In genomic region chr1:166138136-166138535, GRCm38 (mm10) we compare ENCODE assay signal across 11 mouse cellular contexts. TPM values are rescaled to one million over a fixed set of nuclear protein-coding genes. Genes with fewer than 3 reads are reported as not detected.
A peak's percentile ranks its signal among the peaks of the same experiment; 100 is the strongest.
DNase-seq lines count a peak whose midpoint lies in the region; ATAC-seq and TF ChIP-seq lines count a peak whose summit lies in the region.
"Had no signal": no experiment of that assay in that cellular context is flagged by ENCODE, and none has a peak within 500 bp of the region (broad histone marks: within the 10 kb centered on the region; RNA-seq: fewer than 3 reads in every experiment).

No protein-coding gene starts in this region.

- ATAC-seq in neural tube, embryonic 14.5 days (ENCODE audit: low read depth), result no peak
- ATAC-seq in neural tube, embryonic 15.5 days (ENCODE audit: low FRiP score), result no peak
- ATAC-seq in heart, embryonic 13.5 days (ENCODE audit: extremely low read depth, insufficient number of reproducible peaks, low FRiP score, low TSS enrichment), result no peak
- ATAC-seq in liver, embryonic 12.5 days, result 0 out of 2 replicates have a peak, but pooled peaks have one; percentile 11

- peak overlapping the region; percentile 22; the same call in 1 of the 2 replicates for H3K27ac ChIP-seq in neural tube, embryonic 14.5 days (ENCODE audit: low read depth, low read length)
- H3K27ac ChIP-seq in neural tube, embryonic 15.5 days (replicated peaks), result no peak overlapping the region
- no peak overlapping the region for H3K27ac ChIP-seq in heart, embryonic 13.5 days (replicated peaks)
- no peak overlapping the region for H3K27ac ChIP-seq in liver, embryonic 12.5 days
- no peak overlapping the region for H3K27ac ChIP-seq in thymus, adult 2 months (ENCODE audit: control insufficient read depth, insufficient read depth, low read length)
- H3K27ac ChIP-seq: liver, embryonic 14.5 days had no signal

- no peak for TF ChIP-seq POLR2A in thymus, adult 2 months (IDR thresholded peaks at IDR 0.05; ENCODE audit: control insufficient read depth, extremely low read depth, insufficient read depth, low read length, poor library complexity)

- H3K9ac ChIP-seq in neural tube, embryonic 14.5 days (replicated peaks; ENCODE audit: low read depth, low read length), result no peak overlapping the region
- H3K9ac ChIP-seq in neural tube, embryonic 15.5 days (replicated peaks), result no peak overlapping the region
- peak overlapping the region; percentile 45; the same call in 1 of the 2 replicates for H3K9ac ChIP-seq in heart, embryonic 13.5 days
- H3K9ac ChIP-seq in liver, embryonic 12.5 days, result no peak overlapping the region
- H3K9ac ChIP-seq: liver, embryonic 14.5 days had no signal

- no peak overlapping the region for H3K4me3 ChIP-seq in neural tube, embryonic 14.5 days (ENCODE audit: low read depth, low read length)
- H3K4me3 ChIP-seq in neural tube, embryonic 15.5 days (replicated peaks), result no peak overlapping the region
- H3K4me3 ChIP-seq in heart, embryonic 13.5 days, result no peak overlapping the region
- H3K4me3 ChIP-seq in liver, embryonic 12.5 days, result no peak overlapping the region
- H3K4me3 ChIP-seq in thymus, adult 2 months (ENCODE audit: control insufficient read depth, insufficient read depth, low read length), result no peak overlapping the region

- intact Hi-C loops in left cerebral cortex, postnatal 4 days (cut with DNase I), result no loop called here

- TF ChIP-seq CTCF in thymus, adult 2 months (IDR thresholded peaks at IDR 0.05; ENCODE audit: borderline replicate concordance, control insufficient read depth, extremely low read depth, insufficient read depth, low read length, poor library complexity), result no peak

- peak; percentile 65 to 76 for DNase-seq in natural killer cell, adult 2 months (ENCODE audit: low spot score in 2 of 2)
- no peak for DNase-seq in thymus, adult 2 months
- DNase-seq in left cerebral cortex, postnatal 4 days, result no peak
- DNase-seq in neural tube, embryonic 10.5 days (ENCODE audit: extremely low spot score, low spot score), result no peak
- DNase-seq: gastrocnemius, postnatal 14 days had no signal

- H3K4me2 ChIP-seq in neural tube, embryonic 14.5 days (ENCODE audit: low read depth, low read length), result no peak overlapping the region
- H3K4me2 ChIP-seq in neural tube, embryonic 15.5 days, result no peak overlapping the region
- 0 out of 2 replicates have a peak overlapping the region, but pooled peaks have one; percentile 4 for H3K4me2 ChIP-seq in heart, embryonic 13.5 days
- H3K4me2 ChIP-seq in liver, embryonic 12.5 days, result peak overlapping the region; percentile 14

- H3K27me3 ChIP-seq in neural tube, embryonic 14.5 days (ENCODE audit: control insufficient read depth, insufficient read depth, low read length), result no peaks in the 10 kb centered on the region
- no peaks in the 10 kb centered on the region for H3K27me3 ChIP-seq in neural tube, embryonic 15.5 days (replicated peaks)
- no peaks in the 10 kb centered on the region for H3K27me3 ChIP-seq in heart, embryonic 13.5 days (replicated peaks)
- H3K27me3 ChIP-seq in liver, embryonic 12.5 days (replicated peaks), result 0 out of 2 replicates have a peak, but pooled peaks cover 12% of the 10 kb centered on the region
- no peaks in the 10 kb centered on the region for H3K27me3 ChIP-seq in thymus, adult 2 months (ENCODE audit: control insufficient read depth, insufficient read depth, low read length)
- H3K27me3 ChIP-seq: Patski had no signal

- no peaks in the 10 kb centered on the region for H3K36me3 ChIP-seq in neural tube, embryonic 14.5 days (ENCODE audit: control insufficient read depth, insufficient read depth, low read length)
- H3K36me3 ChIP-seq in neural tube, embryonic 15.5 days, result no peaks in the 10 kb centered on the region
- H3K36me3 ChIP-seq in heart, embryonic 13.5 days, result no peaks in the 10 kb centered on the region
- H3K36me3 ChIP-seq in liver, embryonic 12.5 days, result no peaks in the 10 kb centered on the region
- no peaks in the 10 kb centered on the region for H3K36me3 ChIP-seq in thymus, adult 2 months (ENCODE audit: control insufficient read depth, insufficient read depth, low read length)

- no peaks in the 10 kb centered on the region for H3K4me1 ChIP-seq in neural tube, embryonic 14.5 days (ENCODE audit: control insufficient read depth, insufficient read depth, low read length)
- H3K4me1 ChIP-seq in neural tube, embryonic 15.5 days, result peaks cover 7% of the 10 kb centered on the region
- peaks cover 24% of the 10 kb centered on the region for H3K4me1 ChIP-seq in heart, embryonic 13.5 days
- peaks cover 13% of the 10 kb centered on the region for H3K4me1 ChIP-seq in liver, embryonic 12.5 days
- no peaks in the 10 kb centered on the region for H3K4me1 ChIP-seq in thymus, adult 2 months (replicated peaks; ENCODE audit: control insufficient read depth, insufficient read depth, low read length)

- WGBS in neural tube, embryonic 14.5 days, result 52% methylated on average over 13 of the region's 13 CpGs
- WGBS in neural tube, embryonic 15.5 days, result 73% methylated on average over 13 of the region's 13 CpGs
- 53% methylated on average over 13 of the region's 13 CpGs for WGBS in heart, embryonic 13.5 days
- WGBS in liver, embryonic 12.5 days (ENCODE audit: insufficient replicate concordance), result 22% methylated on average over 13 of the region's 13 CpGs
- 31% methylated on average over 13 of the region's 13 CpGs for WGBS in thymus, adult 2 months

- H3K9me3 ChIP-seq in neural tube, embryonic 14.5 days (ENCODE audit: control insufficient read depth, low read length), result no peaks in the 10 kb centered on the region
- no peaks in the 10 kb centered on the region for H3K9me3 ChIP-seq in neural tube, embryonic 15.5 days (replicated peaks)
- H3K9me3 ChIP-seq in heart, embryonic 13.5 days, result no peaks in the 10 kb centered on the region
- no peaks in the 10 kb centered on the region for H3K9me3 ChIP-seq in liver, embryonic 12.5 days (replicated peaks)

RNA-seq across cellular contexts. Expression of gene Gpa33, which starts 8.1 kb away (rescaled TPM):
- not detected in 2 replicates for polyA plus RNA-seq in neural tube, embryonic 14.5 days (2014; fragmentation: Nextera tagmentation; extraction: Ambion mirVana)
- polyA plus RNA-seq in neural tube, embryonic 15.5 days (2015; fragmentation: Nextera tagmentation; extraction: Ambion mirVana), result 5.2 TPM in 1 of 2 replicates, not detected in the other
- 0.13 TPM in 1 of 2 replicates, not detected in the other for polyA plus RNA-seq in heart, embryonic 13.5 days (2015; fragmentation: Nextera tagmentation; extraction: Ambion mirVana)
- 0.08 TPM in 1 of 2 replicates, not detected in the other for polyA plus RNA-seq in liver, embryonic 12.5 days (2016; fragmentation: Nextera tagmentation; extraction: Ambion mirVana)
- 3.8 TPM in 2 replicates for polyA plus RNA-seq in thymus, adult 2 months (2012; rRNA removed)
- total RNA-seq in left cerebral cortex, postnatal 4 days (2021), result not detected
- total RNA-seq: gastrocnemius, postnatal 14 days had no signal
- polyA plus RNA-seq: Patski had no signal

RNA-seq across cellular contexts. Expression of gene Dusp27, which starts 10.4 kb away (rescaled TPM):
- 0.54 and 1.6 TPM in 2 replicates for polyA plus RNA-seq in neural tube, embryonic 14.5 days (2014; fragmentation: Nextera tagmentation; extraction: Ambion mirVana)
- 1.00 and 1.5 TPM in 2 replicates for polyA plus RNA-seq in neural tube, embryonic 15.5 days (2015; fragmentation: Nextera tagmentation; extraction: Ambion mirVana)
- polyA plus RNA-seq in heart, embryonic 13.5 days (2015; fragmentation: Nextera tagmentation; extraction: Ambion mirVana), result 45.4 and 48.9 TPM in 2 replicates
- 0.31 and 0.47 TPM in 2 replicates for polyA plus RNA-seq in liver, embryonic 12.5 days (2016; fragmentation: Nextera tagmentation; extraction: Ambion mirVana)
- 0.08 and 0.32 TPM in 2 replicates for polyA plus RNA-seq in thymus, adult 2 months (2012; rRNA removed)
- under 1 TPM; 0.62 to 0.85 TPM for total RNA-seq in left cerebral cortex, postnatal 4 days (2021)
- polyA plus RNA-seq: Patski had no signal

Comparison
In these comparisons a context has a peak if more than half of its experiments do, and no peak if none do; other contexts are left out.
1. H3K4me2 ChIP-seq: peak in heart, embryonic 13.5 days (single experiment) and liver, embryonic 12.5 days (single experiment); none in neural tube, embryonic 14.5 days (single experiment) and neural tube, embryonic 15.5 days (single experiment).
2. DNase-seq: peak in natural killer cell, adult 2 months (2 of 2); none in thymus, adult 2 months (single experiment), left cerebral cortex, postnatal 4 days (single experiment) and neural tube, embryonic 10.5 days (single experiment).
3. RNA of gene Dusp27, which starts 10.4 kb away (polyA plus RNA-seq): 45.4 to 48.9 TPM in heart, embryonic 13.5 days; 1.00 to 1.5 TPM in neural tube, embryonic 15.5 days, 0.54 to 1.6 TPM in neural tube, embryonic 14.5 days, 0.08 to 0.32 TPM in thymus, adult 2 months and 0.31 to 0.47 TPM in liver, embryonic 12.5 days; every median in the first group is over 10 times any median in the second.